Mouse (Mus musculus) MN1 (cell line): ENCODE results near the gene Rbm6.

ENCODE experiments used
- DNase-seq: peaks from one replicate; pipeline ENCODE4 v3.0.0-alpha.2; 2016; ENCODE audit warnings: low spot score

Rbm6 gene

DNA sequence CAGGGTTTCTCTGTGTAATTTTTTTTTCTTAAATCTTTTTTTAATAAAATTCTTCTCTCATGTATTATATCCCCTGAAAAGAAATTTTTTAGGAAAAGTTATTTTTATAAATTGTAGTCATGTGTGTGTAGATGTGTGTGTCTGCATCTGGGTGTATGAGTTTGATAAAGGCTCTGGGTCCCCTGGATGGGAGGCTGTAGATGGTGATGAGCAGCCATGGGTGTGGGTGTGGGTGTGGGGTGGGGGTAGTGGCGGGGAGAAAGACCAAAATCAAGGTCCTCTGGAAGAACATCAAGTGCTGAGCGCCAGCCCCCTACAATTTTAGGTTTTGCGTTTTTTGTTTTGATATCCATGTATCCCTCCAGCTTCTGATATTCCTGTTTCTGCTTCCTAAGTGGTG lies 125.0 kb downstream of the Rbm6 start:
- DNase-seq: no peak

DNA sequence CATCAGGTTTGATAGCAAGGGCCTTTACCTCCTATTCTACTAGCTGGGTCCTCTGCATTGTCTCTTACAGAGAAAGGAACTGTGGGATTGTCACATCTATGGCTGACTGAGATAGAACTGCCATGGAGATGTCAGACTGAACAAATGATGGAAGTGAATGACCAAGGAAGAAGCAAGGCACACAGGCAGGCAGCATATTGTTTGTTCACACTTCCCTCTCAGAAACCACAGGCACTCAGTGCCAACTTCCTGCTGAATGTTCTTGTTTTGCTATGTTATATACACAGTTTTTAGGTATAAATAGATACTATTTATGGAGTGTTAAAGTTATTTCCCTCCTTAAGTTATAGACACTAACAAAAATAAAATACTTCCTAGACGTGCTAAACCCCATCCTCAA lies 125.7 kb downstream of the Rbm6 start:
- DNase-seq: no peak

DNA sequence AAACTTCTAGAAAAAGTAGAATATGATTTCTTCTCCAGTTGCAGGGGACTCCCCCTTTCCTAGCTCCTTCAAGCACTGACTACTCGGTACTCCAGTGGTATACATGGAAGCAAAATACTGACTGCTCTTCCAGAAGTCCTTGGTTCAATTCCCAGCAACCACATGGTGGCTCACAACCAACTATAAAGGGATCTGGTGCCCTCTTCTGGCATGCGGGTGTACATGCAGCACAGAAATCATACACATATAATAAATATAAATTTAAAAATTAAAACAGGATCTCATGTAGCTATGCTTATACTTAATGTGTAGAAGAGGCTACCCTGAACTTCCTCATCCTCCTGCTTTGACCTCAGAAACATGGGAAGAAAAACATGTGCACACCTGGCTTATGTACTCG lies 126.4 kb downstream of the Rbm6 start:
- no peak for DNase-seq

DNA sequence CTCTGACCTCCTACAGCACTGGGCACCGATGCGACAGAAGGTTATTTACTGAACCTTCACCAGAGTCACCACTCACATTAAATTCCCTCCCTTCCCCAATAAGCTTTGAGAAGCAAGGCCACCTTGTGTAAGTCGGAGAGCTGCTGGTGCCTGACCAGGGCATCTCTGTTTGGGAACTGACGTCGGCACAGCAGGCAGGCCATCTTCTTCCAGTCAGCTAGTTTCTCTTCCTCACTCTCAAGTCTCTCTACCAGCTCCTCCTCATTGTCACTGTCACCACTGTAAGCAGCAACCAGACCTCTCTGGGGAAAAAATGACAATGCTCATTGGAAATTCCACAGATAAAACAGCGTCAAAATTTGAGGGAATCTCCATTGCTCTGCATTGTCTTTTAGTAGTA lies 129.0 kb downstream of the Rbm6 start:
- no peak for DNase-seq

DNA sequence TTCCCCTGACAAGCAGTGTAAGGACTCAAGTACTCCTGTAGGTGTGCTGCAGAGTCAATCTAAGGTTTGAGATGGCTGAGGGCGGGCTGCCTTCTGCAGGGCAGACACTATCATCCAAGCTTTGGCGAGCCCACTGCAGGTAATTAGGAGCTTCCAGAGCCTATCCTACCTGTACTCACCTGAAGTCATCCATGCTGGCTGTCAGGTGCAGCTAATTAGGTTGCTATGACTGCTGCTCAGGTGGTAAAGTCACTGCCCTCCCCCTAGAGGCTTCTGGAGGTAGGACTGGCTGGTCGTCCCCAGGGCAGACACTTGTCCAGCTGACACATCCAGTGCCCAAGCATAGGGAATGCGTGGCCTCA lies 134.2 kb downstream of the Rbm6 start:
- peak; percentile 57 for DNase-seq

DNA sequence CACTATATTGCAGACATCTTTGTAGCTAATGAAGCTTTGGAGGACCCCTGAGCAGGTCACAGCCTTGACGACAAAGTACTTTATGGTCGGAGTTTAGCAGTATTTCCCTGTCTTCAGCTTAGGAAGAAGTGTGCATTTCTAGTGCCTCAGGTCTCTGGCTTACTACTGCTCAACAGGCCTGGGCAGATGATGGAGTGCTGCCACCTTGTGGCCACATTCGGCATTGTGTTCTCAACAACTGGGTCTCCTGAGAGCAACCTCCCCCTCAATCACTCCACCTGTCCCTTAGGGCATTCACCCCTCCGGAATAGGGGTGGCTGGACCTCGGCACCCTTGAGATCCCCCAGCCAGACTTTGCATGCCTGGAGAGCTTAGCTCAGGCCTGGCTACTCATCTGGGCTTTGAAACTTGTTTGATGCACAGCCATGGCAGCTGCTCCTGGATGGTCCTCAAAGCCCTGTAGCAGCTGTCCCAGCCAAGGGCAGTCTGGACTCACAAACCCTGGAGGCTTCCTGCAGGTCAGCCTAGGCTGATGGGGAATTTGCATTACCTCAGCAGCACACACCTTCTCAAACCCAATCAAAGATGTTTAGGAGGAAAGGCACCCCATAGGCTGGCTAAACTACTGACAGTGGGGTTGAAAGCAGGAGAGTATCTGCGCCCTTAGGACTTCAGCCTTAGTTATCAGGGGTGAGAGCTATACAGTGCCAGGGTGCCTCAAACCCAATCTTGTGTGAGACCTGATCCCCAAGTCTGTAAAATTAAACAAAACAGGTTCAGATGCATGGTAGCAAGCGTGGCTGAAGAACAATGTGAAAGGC lies 134.8 kb downstream of the Rbm6 start:
- peak; percentile 81 for DNase-seq

DNA sequence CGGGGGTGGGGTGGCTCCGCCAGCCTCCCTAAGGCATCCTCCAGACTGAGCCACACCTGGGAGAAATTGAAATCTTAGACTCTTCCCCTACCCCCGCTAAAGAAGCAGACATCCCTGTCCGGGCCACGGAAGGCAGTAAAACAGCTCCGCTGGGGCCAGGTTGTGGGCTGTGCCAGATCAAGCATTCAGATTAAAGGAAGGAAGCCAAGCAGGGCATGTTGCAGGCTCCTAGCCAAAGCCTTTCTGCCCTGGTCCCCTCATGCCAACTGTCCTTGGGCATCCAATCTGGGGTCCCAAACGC lies 136.9 kb downstream of the Rbm6 start:
- DNase-seq: peak; percentile 63

DNA sequence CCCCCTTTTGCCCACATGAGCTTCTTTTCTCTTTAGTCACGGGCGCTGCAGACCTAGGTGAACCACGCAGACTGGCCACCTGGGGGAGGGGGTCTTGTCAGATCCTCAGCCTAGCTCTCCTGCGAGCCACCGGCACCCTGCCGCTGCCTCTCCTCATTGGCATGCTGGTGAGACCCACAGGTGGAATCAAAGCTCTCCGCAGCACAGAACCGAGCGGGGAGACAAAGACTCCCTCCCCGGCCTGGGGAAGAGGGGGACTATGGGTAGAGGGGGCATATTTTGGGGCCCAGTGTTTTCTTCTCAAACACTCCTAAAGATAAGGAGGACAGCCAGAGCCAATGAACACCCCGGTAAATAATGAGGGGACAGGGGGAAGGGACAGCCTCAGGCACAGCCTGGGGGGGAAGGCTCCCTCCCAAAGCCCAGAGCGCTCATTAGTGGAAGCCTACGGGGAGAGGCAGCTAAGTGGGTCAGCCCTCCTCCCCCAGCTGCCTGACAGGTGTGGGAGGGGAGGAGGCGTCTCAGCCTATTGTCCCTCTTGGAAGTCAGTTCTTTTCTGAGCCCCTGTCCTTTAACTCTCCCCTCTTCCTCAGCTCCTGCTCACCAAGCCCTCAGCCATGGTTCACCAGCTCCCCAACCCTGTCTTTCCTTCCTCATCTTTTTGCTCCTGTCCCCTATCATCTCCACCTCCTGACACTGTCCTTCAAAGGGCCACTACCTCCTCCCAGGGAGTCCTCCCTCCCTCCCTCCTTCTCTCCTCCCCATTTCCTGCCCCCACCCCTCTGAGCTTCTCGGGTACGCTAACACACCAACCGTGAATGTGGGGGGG lies 137.5 kb downstream of the Rbm6 start:
- no peak for DNase-seq

DNA sequence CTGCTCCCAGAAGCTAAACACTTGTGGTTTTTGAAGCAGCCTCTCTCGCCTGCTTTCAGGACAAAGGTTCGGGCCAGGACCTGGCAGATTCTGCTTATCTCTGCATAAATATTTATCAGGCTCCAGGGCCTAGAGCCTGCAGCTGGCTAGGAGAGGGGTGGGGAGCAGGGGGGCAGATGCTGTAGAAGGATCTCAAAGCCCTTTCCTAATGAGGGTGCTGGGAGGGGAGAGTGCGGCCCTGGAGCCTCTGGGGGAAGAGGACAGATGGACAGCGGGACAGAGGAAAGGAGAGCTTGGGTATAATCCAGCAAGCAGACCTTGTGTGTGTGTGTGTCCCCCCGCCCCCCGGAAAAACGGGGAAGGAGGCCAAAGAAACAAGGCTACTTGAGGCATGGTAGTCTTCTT lies 138.5 kb downstream of the Rbm6 start:
- no peak for DNase-seq

DNA sequence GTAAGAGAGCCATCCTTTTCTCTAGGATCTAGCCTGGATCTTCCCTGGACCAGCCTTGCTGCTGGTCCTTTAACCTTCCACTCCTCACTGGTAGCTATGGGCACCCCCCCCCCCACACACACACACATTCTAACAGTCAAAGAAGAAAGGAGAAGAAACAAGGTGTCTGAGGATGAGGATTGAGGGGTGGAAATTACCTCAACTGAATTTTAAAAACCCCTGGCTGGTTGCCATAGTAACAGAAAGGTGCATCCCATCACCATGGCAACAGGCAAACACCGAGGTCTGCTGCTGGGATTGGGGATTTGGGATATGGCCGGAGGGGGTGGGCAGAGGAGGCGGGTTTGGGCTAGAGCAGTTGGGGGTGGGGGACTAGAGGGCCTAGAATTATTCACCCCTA lies 143.3 kb downstream of the Rbm6 start:
- DNase-seq: peak; percentile 42

DNA sequence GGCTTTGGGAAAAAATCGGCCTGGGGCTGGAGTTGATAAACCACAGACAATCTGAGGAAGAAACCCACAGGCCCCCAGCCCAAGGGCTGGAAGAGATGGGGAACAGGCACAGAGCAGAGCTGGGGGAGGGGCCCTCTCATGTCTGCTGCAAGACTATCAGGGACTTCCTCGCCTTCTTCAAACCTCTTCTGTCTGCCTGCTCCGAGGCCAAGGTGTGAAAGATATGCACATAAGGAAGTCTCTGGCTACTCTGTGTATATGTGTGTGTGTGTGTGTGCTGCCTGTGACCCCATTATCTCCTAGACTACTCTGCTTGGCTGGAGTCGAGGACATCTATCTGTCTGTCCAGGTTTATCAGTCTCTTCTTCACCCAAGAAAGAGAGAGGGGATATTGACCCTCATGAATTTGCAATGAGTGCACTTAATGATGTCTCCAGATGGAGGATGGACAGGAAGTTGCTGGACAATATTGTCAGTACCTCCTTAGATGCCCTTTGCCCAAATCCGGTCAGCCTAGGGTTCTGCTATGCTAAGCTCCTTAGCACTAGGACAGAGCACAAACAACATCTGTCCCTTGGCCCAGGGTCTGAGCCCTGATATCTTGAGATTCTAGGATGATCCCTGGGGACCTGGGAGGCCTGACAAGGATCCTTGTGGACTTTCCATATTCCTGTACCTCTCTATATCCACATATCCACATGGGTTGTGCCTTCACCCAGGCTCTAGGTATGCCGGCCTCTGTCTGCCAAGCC lies 143.9 kb downstream of the Rbm6 start:
- no peak for DNase-seq

DNA sequence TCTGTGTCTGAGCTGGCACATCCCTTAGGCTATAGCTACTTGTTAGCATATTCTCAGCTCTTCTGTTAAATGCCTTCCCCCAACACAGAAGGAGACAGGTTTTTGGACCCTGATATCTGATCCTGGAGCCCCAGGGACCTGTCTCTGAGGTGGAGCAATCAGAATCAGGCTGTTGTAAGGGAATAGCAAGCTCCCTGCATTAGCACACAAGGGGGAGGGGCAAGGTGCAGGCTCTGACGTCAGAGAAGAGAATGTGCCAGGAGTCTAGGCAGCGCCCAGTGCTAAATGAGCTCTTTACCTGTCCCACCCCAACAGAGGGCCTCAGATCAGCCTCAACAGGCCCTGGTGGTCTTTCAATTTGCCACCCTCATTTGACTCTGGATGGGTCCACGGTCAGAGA lies 146.0 kb downstream of the Rbm6 start:
- DNase-seq: peak; percentile 49

DNA sequence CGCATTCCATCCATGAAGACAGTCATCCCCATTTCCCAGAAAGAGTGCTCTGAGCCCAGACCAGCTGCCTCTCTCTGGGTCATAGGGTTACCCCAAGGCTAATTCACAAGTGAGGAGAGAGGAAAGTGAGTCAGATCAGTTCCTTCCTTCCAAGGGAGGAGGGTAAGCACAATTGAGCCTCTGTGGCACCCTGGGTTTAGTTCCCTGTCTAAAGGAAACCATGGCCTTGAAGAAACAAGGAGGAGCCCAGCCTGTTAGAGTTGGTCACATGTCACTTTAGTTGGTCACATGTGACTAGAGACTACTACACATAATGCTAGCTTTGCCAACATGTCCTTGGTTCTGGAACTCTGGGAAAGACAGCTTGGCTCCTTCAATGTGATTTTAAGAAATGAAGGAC lies 148.2 kb downstream of the Rbm6 start:
- DNase-seq: no peak

DNA sequence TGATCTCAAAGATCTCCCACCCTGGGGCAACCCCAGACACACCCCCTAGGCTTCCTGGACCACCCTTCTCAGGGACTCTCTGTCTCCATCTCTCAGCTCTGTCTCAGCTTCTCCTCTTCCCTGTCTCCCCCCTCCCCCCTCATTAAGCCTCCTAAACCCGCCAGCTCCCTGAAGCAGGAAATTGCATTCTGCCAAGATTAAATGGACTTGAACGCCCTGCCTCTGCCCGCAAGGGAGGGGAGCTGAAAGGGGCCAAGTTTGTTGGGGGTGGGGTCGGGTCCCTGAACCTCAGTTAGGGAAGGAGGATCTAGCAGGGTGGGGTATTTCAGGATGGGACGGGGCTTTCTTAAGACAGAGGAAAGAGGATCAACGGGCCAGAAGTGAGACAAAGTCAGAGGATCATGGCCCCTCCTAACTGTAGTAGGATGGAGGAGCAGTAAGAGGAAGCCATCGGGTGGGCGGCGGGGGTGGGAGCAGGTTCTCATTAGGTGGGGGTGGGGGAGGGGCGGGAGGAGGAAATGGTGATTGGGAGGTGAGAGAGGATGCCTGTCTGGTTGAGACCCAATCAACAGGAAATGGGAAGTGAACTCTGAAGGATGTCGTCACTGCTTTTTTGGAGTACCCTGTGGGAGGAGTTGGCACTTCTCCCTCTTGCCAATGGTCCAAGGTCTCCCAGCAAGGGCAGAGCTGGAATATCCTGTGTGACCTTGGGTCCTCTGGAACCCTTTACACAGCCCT lies 149.1 kb downstream of the Rbm6 start:
- peak; percentile 43 for DNase-seq
